Mouse (Mus musculus) spleen, postnatal 4 days (tissue): ENCODE results near the gene Tspan18.

Source experiments
- DNase-seq, 2 experiments: peaks; one replicate each; pipeline ENCODE4 v3.0.0; 2022; ENCODE audit warnings: low spot score in 2 of 2

Tspan18 gene

GRCm38 (mm10) chr2:93187323-93187996, 146.8 kb downstream of the Tspan18 start, which contains the start of gene Trp53i11:
Trp53i11 (plus strand) TSS chr2:93187548.
- peak; percentile 85 to 93 for DNase-seq

GRCm38 (mm10) chr2:93182859-93183258, 151.4 kb downstream of the Tspan18 start:
- no peak for DNase-seq

DNA sequence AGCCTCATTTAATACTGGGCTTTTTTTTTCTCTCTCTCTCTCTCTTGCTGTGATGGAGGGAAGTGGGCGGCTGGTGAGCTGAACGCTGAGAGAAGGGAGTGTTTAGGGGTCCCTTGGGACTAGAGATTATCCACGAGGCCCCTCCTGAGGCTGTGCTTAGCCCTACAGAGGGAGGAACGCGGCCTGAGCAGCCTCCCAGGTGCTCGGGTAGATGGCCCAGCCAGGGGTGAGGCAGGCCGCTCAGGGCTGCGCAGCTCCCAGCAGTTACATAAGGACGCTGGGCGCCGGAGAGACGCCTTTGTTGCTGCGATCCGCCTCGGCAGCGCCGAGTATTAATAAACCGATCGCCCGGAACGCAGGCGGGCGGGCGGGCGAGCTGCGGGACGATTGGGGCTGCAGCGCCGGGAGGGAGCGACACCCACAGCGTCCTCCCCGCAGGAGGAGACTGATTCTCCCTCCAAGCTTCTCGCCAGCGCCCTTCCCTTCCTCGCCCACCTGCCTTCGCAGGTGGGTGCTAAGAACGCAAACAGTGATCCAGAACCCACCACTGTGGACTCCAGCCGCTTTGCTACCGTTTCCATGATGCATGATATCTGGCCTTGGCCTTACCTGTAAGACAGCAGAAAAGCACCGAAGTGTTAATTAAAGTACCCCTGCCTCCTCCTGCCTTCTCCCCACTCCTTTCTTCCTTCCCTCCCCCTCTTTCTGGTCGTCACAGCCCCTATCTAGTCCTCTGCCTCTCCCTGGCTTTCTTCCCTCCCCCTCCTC, 154.0 kb downstream of the Tspan18 start:
- peak in 1 of 2 experiments; percentile 28 for DNase-seq

DNA sequence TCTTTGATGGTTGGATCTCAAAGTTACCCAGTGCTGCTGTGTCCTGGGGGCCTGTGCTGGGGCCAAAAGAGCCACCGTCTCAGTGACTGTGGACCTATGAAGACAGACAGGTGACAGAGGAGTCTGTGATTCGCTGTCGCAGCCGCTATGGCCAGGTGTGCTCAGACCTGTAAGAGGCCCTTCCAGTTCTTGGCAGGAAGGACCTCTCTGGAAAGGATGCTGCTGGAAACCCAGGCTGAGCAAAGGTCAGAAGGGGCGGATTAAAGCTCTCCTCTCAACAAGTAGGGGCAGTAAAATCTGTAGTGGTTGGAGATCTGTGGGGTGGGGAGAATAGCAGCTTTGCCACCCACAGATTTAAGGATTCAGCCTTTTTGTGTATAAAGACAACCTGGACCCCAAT, 154.7 kb downstream of the Tspan18 start:
- DNase-seq, result no peak

DNA sequence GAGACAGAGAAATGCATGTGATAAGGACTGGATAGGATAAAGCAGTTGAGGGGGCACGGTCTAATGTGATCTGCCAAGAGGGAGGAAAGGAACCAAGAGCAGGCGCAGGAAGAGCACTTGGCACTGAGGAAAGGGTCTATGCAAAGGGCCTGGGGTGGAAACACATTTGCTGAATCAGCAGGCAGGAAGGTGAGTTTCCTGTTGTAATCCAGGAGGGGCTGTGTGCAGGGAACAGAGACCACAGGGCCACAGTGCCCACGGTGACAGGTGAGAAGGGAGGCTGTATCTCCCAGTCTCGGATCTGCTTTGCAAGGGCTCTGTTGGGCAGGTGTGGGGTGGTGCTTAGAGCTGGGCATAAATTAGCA, 156.0 kb downstream of the Tspan18 start:
- no peak for DNase-seq

DNA sequence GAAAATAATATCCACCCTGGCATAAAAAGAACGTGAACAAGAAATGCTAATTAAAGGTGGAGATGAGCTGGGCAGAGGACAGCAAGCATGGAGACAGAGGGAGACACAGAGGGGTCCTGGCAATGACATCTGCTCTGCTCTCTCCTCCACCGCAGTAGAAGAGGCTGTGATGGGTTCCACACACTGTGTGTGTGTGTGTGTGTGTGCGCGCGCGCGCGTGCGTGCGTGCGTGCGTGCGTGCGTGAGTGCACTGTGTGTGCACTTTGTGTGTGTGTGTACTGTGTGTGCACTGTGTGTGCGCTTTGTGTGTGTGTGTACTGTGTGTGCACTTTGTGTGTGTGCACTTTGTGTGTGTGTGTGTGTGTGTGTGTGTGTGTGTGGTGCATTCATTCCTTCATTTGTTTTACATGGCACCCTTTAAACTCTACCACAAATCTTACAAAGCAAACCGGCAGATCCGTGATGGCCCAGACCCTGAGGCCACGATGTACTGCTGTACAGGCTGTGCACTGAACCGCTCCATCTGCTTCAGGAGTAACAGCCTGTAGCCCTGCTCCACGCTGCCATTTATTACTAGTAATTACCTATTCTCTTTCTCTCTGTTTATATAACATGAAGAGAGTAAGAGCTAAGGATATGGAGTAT, 156.5 kb downstream of the Tspan18 start:
- DNase-seq, result no peak

DNA sequence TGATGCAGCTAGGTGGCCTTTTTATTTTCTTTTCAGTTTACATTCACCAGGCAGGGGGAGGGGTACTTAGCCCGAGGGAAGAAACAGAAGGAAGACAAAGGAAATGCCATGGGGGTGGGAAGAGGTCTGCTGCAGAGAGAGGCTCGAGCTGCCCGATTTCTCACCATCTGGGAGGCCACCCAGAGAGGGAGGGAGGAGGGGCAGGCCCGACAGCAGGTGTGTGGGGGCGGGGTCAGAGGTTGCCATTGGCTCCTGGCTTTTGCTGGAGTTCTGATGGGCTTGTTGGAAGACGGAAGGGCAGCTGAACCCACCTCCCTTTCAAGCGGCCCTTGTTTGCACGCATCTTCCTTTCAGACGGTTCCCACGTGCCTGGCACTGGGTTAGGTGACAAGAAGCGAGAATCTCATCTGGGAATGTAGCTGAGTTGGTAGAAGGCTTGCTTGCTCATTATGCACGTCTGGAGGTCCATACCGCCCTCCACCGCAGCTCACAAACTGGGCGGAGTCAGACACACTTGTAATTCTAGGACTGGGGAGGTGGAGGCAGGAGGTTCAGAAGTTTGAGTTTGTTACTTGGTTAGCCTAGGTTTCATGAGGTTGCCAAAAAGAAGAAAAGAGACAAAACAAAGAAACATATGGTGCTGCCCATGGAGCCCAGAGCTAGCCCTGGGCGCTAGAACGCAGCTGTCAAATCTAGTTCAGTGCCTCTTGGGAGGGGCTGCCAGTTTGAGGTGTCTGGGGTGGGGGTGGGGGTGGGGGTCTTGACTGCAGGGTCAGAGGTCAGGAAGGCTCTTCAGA, 157.2 kb downstream of the Tspan18 start:
- peak in 1 of 2 experiments; percentile 51 for DNase-seq

- no peak for DNase-seq
Measured at GRCm38 (mm10) chr2:93176193-93176798, 158.0 kb downstream of the Tspan18 start.

DNA sequence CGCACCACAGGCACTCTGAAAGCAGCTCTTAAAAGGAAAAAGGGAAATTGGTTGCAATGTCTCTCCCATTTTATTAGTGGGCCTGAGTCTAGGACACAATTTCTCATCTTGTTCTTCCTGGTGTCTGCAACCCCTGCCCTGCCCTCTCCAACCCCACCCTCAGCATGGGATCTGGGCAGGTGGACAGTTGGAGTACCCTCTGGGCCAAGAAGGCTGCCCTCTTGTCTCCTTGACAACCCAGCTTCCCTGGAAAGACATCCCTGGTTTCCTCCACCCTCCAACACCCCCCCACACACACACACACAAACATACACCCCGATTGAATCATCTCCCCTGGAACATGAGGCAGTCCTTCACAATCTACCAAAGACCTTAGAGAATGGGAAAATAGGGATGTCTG, 158.6 kb downstream of the Tspan18 start:
- no peak for DNase-seq

DNA sequence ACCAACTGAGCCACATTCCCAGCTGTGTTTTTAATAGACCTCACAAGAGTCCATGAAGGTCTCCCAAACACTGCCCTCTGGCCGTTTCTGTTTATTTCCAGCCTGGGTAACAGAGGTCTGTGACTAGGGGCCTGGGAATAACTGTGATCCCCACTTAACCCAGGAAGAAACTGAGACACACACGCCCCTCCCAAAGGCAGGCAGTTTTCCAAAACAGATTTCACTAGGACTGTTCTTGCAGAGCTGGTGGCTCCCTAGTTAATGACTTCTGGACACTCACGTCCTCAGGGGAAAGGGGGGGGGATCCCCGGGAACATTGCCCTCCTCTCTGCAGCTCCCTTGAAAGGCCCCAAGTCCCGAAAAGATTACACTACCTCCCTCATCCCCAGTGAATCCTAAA, 159.0 kb downstream of the Tspan18 start:
- DNase-seq, result no peak

DNA sequence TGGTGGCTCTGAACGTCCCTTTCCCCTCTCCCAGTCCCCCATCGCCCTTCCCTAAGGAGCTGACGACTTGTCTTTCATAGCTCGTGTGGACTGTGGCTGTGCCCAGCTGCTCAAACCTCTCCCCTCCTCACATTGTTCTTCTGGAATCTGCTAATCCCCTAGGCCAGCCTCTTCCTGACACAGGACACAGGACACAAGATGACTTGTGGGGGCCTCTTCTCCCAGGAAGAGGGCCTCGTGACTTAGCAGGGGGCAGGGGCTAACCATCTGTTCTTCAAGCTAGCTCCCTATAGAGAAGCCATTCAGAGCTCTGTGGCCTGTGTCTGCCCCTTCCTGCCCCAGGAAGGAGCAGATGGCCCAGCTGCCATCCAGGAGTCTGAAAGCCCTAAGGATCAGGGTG, 160.1 kb downstream of the Tspan18 start:
- DNase-seq, result no peak

DNA sequence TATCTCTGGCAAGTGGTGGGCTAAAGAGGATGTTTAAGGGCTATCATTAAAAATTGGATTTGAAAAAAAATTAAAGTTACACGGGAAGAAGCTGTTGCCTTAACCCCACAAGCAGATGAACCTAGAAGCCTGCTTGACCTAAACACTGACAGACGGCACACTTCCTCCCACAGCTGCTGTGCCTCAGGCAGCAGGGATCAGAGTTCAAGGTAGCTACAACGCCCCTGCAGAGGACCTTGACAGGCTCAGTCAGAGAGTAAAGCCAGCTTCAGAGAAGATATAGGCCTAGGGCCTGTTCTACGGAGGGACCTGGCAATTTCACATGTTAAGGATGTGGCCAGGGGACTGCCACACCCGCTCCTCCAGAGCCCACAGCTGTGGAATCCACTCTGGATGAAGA, 161.8 kb downstream of the Tspan18 start:
- no peak for DNase-seq

- DNase-seq, result no peak
Measured at GRCm38 (mm10) chr2:93171929-93172328, 162.4 kb downstream of the Tspan18 start.

GRCm38 (mm10) chr2:93170845-93171200, 163.5 kb downstream of the Tspan18 start:
- no peak for DNase-seq

GRCm38 (mm10) chr2:93170156-93170844, 164.0 kb downstream of the Tspan18 start:
- DNase-seq, result no peak

DNA sequence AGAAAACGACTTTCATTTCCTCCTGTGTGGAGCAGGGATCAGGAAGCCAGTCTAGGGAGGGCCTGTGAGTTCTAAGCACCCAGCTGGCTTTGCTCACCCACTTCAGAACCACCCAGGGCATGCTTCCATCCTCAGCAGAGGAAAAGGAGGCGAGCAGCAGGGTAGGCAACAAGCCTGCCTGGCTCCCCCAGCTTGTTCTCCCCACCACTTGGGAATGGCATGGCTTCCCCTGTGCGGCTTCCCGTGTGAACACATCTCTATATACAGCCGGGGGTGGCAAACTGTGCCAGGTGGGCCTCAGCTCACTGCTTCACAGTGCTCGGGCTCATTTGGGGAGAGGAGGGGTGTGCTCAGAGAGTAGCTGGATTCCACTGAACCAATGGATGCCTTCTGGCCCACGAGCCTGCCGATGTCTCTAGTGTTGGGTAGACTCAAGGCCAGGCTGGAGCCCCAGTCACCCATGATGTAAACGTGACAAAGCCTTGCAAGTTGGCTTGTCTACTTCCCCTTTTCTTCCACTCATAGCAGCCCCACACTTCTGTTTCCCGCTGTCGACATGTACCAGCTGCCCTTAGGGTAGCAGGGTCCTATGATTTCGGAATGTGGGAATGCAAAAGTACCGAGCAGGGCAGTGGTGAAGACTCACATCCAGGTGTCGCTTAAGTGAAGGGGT, 167.4 kb downstream of the Tspan18 start:
- peak; percentile 29 to 69 for DNase-seq

- DNase-seq, result no peak
Measured at GRCm38 (mm10) chr2:93166295-93166694, 168.0 kb downstream of the Tspan18 start.

DNA sequence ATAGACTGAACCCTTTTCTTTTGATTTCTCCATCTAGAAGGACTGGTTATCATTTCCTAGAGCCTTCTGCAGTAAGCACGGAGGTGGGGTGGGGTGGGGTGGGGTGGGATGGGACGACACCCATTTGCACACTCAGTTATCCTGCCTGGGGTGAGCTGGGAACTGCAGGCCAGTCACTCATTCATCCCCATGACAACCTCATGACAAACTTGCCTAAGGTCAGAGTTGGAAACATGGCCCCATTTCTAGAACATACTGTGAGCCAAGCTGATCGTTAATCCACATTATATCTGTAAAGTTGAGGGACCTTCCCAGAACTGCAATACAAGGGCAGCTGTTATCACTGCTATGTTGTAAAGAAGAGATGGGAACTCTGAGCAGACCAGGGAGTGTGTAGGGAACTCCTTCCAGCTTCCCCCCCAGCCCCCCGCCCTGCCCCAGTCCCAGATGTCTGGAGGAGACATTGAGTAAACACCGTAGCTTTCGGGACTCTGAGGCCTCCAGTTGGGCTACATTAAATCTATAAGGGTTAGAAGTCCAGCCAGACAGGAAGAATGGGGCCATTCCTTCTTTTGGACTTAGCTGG, 170.5 kb downstream of the Tspan18 start:
- no peak for DNase-seq

- DNase-seq, result peak in 1 of 2 experiments; percentile 42
Measured at GRCm38 (mm10) chr2:93163317-93163716, 171.0 kb downstream of the Tspan18 start.

DNA sequence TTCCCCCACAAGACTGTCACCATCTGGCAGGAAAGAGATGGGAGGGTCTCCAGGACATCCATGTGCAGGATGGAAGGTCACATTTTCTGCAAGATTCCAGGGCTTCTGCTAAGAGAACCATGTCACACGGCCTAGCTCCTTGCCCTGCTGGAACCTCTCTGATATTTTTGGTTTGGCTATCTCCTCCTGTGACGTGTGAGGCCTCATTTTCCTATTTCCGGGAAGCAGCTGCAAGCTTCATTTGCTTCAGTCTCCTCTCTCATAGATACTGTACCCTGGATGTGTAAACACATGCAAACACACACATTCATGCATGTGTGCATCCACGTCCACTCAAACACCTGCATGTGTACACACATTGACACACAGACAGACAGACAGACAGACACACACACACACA, 171.5 kb downstream of the Tspan18 start:
- DNase-seq, result no peak
